Mouse (Mus musculus): ENCODE results near the gene Emsy.

The Emsy gene

GRCm38 (mm10) chr7:98577461-98577860 lies 79.1 kb downstream of the Emsy start:
- no peak for DNase-seq (ENCODE audit: low read depth, low spot score)

- no peak for DNase-seq (ENCODE audit: low read depth, low spot score)
These were observed 80.8 kb downstream of the Emsy start for GRCm38 (mm10) chr7:98575651-98576239.

GRCm38 (mm10) chr7:98574771-98575191 lies 81.8 kb downstream of the Emsy start:
- DNase-seq (ENCODE audit: low read depth, low spot score): no peak

GRCm38 (mm10) chr7:98574271-98574670 lies 82.3 kb downstream of the Emsy start:
- no peak for DNase-seq (ENCODE audit: low read depth, low spot score)

GRCm38 (mm10) chr7:98573231-98573781 lies 83.3 kb downstream of the Emsy start:
- DNase-seq (ENCODE audit: low read depth, low spot score): no peak

- DNase-seq (ENCODE audit: low read depth, low spot score): no peak
These were observed 84.2 kb downstream of the Emsy start for GRCm38 (mm10) chr7:98572223-98572868.

GRCm38 (mm10) chr7:98570824-98571505 lies 85.6 kb downstream of the Emsy start:
- DNase-seq (ENCODE audit: low read depth, low spot score): no peak

GRCm38 (mm10) chr7:98567056-98567455 lies 89.5 kb downstream of the Emsy start:
- DNase-seq (ENCODE audit: low read depth, low spot score): peak; percentile 74

- no peak for DNase-seq (ENCODE audit: low read depth, low spot score)
These were observed 91.8 kb downstream of the Emsy start for GRCm38 (mm10) chr7:98564607-98565364.

GRCm38 (mm10) chr7:98563991-98564390 lies 92.6 kb downstream of the Emsy start:
- DNase-seq (ENCODE audit: low read depth, low spot score): no peak

GRCm38 (mm10) chr7:98562966-98563365 lies 93.6 kb downstream of the Emsy start:
- DNase-seq (ENCODE audit: low read depth, low spot score): no peak

GRCm38 (mm10) chr7:98562186-98562585 lies 94.4 kb downstream of the Emsy start:
- DNase-seq (ENCODE audit: low read depth, low spot score): no peak

GRCm38 (mm10) chr7:98561556-98562164 lies 94.9 kb downstream of the Emsy start:
- no peak for DNase-seq (ENCODE audit: low read depth, low spot score)

GRCm38 (mm10) chr7:98558128-98558921 lies 98.3 kb downstream of the Emsy start:
- DNase-seq (ENCODE audit: low read depth, low spot score): no peak

- DNase-seq (ENCODE audit: low read depth, low spot score): no peak
These were observed 99.7 kb downstream of the Emsy start for GRCm38 (mm10) chr7:98556767-98557394.

- no peak for DNase-seq (ENCODE audit: low read depth, low spot score)
These were observed 105.5 kb downstream of the Emsy start for GRCm38 (mm10) chr7:98551041-98551440.

- DNase-seq (ENCODE audit: low read depth, low spot score): peak; percentile 65
These were observed 106.0 kb downstream of the Emsy start for GRCm38 (mm10) chr7:98550596-98550995.

GRCm38 (mm10) chr7:98548839-98549238 lies 107.7 kb downstream of the Emsy start:
- DNase-seq (ENCODE audit: low read depth, low spot score): no peak

- peak; percentile 25 for DNase-seq (ENCODE audit: low read depth, low spot score)
These were observed 112.0 kb downstream of the Emsy start for GRCm38 (mm10) chr7:98544556-98544955.

GRCm38 (mm10) chr7:98543853-98544370 lies 112.7 kb downstream of the Emsy start:
- no peak for DNase-seq (ENCODE audit: low read depth, low spot score)
